Mouse (Mus musculus) kidney, postnatal 0 days (tissue): ENCODE data around the gene Sept11. TPM values are rescaled to one million over a fixed set of nuclear protein-coding genes. Genes with fewer than 3 reads are reported as not detected.

Experiments
- ATAC-seq: fragments of 200-750 bp; cut with Nextera tagmentation; replicated peaks from 2 replicates; pipeline ENCODE4 v1.8.0; 2017; ENCODE audit warnings: low read depth, moderate number of reproducible peaks, moderate TSS enrichment, moderate library complexity; ENCODE audit not compliant: low FRiP score
- DNase-seq: peaks from one replicate; pipeline ENCODE4 v3.0.0-alpha.2; 2016; ENCODE audit warnings: low spot score
- H3K27ac ChIP-seq: fragments of 300-500 bp; sonication (generic); 2 replicates; pipeline ENCODE4 v1.5.1; 2014; ENCODE audit warnings: mild to moderate bottlenecking
- H3K27me3 ChIP-seq: fragments of 300-500 bp; sonication (generic); 2 replicates; pipeline ENCODE4 v1.6.1; 2014; ENCODE audit warnings: low read length, mixed read lengths; ENCODE audit not compliant: insufficient read depth
- H3K36me3 ChIP-seq: fragments of 300-500 bp; sonication (generic); 2 replicates; pipeline ENCODE4 v1.6.1; 2014; ENCODE audit warnings: low read length, mixed read lengths; ENCODE audit not compliant: insufficient read depth
- H3K4me1 ChIP-seq: fragments of 300-500 bp; sonication (generic); replicated peaks from 2 replicates; pipeline ENCODE4 v1.6.1; 2014; ENCODE audit warnings: antibody characterized with exemption, low read length, mixed read lengths; ENCODE audit not compliant: insufficient read depth
- H3K4me2 ChIP-seq: fragments of 300-500 bp; sonication (generic); 2 replicates; pipeline ENCODE4 v1.6.1; 2014; ENCODE audit warnings: mild to moderate bottlenecking, low read length, moderate library complexity, mixed read lengths
- H3K4me3 ChIP-seq: fragments of 300-500 bp; sonication (generic); replicated peaks from 2 replicates; pipeline ENCODE4 v1.5.1; 2014; ENCODE audit warnings: low read depth, low read length
- H3K9ac ChIP-seq: fragments of 300-500 bp; sonication (generic); 2 replicates; pipeline ENCODE4 v1.6.1; 2014; ENCODE audit warnings: low read depth, low read length
- H3K9me3 ChIP-seq: fragments of 300-500 bp; sonication (generic); replicated peaks from 2 replicates; pipeline ENCODE4 v1.6.1; 2016; ENCODE audit warnings: low read length, inconsistent platforms, mixed read lengths
- CTCF ChIP-seq: IDR thresholded peaks from 2 replicates; pipeline ENCODE4 v1.5.1; 2016; ENCODE audit warnings: antibody characterized with exemption, low read depth, mild to moderate bottlenecking, moderate library complexity
- WGBS: fragments of 180-500 bp; shearing (Covaris S2); extraction: QIAGEN DNeasy Blood & Tissue Kit; methylation state at CpG from one replicate; pipeline ENCODE4 v1.1.7; 2014; 5-methylcytosine and 5-hydroxymethylcytosine counted together
- polyA plus RNA-seq: library from polyadenylated mRNA; unstranded; fragments of >200 nt; fragmentation: Nextera tagmentation; extraction: Ambion mirVana; gene quantifications from 2 replicates; pipeline ENCODE4 v1.2.1, GENCODE M21; 2015

Sept11 gene
- polyA plus RNA-seq, 1 experiment from 2014 or later: 140 TPM

GRCm38 (mm10) chr5:93174675-93175074, 81.4 kb downstream of the Sept11 start:
- ATAC-seq (no peak), DNase-seq (no peak)
- H3K27me3 ChIP-seq: no peaks in the 10 kb centered on the region
- H3K4me3 ChIP-seq: no peak overlapping the region
- no peaks in the 10 kb centered on the region for H3K4me1 ChIP-seq
- no peak overlapping the region for H3K27ac ChIP-seq
- TF ChIP-seq CTCF: no peak
- WGBS: 77% methylated on average over 6 of the region's 6 CpGs
- peaks cover 49% of the 10 kb centered on the region for H3K36me3 ChIP-seq
- no peak overlapping the region for H3K9ac ChIP-seq
- no peaks in the 10 kb centered on the region for H3K9me3 ChIP-seq
- no peak overlapping the region for H3K4me2 ChIP-seq

- H3K4me1 ChIP-seq: no peaks in the 10 kb centered on the region
- H3K27ac ChIP-seq: no peak overlapping the region
- H3K36me3 ChIP-seq: peaks cover 30% of the 10 kb centered on the region
- TF ChIP-seq CTCF: no peak
- no peak for ATAC-seq
- no peak overlapping the region for H3K4me2 ChIP-seq
- no peak overlapping the region for H3K9ac ChIP-seq
- H3K9me3 ChIP-seq: no peaks in the 10 kb centered on the region
- no peak overlapping the region for H3K4me3 ChIP-seq
- WGBS: 79% methylated on average over 6 of the region's 6 CpGs
- no peaks in the 10 kb centered on the region for H3K27me3 ChIP-seq
- DNase-seq: no peak
Observed at GRCm38 (mm10) chr5:93178616-93179015, 85.4 kb downstream of the Sept11 start.

DNA sequence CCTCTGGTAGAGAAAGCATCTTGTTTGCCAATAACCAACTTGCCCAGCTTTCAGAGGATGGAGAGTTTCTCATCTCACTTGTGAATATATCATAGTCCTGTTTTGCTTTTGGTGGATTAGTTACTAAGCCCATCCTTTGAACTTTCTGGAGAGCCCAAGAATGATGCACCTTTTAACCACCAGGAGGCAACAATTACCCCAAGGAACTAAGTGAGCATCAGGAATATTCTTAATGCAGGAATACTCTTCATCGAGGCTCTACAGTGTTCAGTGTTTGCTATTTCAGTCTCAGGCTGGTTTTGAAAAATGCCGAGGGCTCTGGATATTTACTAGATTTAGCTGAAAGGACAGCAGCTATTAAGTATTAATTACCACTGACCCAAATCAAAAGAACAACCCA, 87.0 kb downstream of the Sept11 start:
- peak; percentile 75 for TF ChIP-seq CTCF
- ATAC-seq (peak; percentile 41; the same call in 1 of the 2 replicates), DNase-seq (peak; percentile 81)
- Histone ChIP-seq H3K27ac (no peak overlapping the region), H3K9me3 (no peaks in the 10 kb centered on the region), H3K36me3 (peaks cover 25% of the 10 kb centered on the region), H3K4me1 (no peaks in the 10 kb centered on the region), H3K27me3 (no peaks in the 10 kb centered on the region), H3K4me2 (no peak overlapping the region), H3K9ac (no peak overlapping the region), H3K4me3 (no peak overlapping the region)
- 52% methylated on average over 2 of the region's 2 CpGs for WGBS

- H3K36me3 ChIP-seq: peaks cover 31% of the 10 kb centered on the region
- WGBS: 62% methylated on average over 6 of the region's 6 CpGs
- H3K27ac ChIP-seq: no peak overlapping the region
- ATAC-seq (no peak), DNase-seq (no peak)
- no peaks in the 10 kb centered on the region for H3K9me3 ChIP-seq
- H3K4me3 ChIP-seq: no peak overlapping the region
- H3K4me2 ChIP-seq: no peak overlapping the region
- H3K4me1 ChIP-seq: no peaks in the 10 kb centered on the region
- H3K27me3 ChIP-seq: no peaks in the 10 kb centered on the region
- TF ChIP-seq CTCF: no peak
- no peak overlapping the region for H3K9ac ChIP-seq
Observed at GRCm38 (mm10) chr5:93183311-93183710, 90.1 kb downstream of the Sept11 start.

DNA sequence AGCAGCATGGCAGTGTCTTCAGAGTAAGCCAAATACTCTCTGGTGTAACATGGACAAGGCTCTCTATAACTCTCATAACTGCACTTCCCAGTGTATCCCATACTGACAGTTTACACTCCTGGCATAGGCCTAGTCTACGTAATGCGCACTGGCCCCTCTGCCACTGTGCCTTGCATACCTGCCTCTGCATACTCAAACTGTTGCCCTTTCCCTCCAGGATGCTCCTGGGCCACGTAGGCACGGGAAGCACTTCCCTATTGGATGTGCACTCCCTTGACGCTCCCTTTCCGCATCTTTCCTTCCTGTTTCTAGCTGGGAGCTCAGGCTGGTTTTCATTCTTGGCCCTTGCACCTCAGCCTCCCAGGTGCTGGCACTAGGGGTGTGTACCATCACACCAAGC, 91.3 kb downstream of the Sept11 start:
- H3K4me3 ChIP-seq: no peak overlapping the region
- no peak overlapping the region for H3K9ac ChIP-seq
- 89% methylated on average over 6 of the region's 6 CpGs for WGBS
- H3K36me3 ChIP-seq: peaks cover 38% of the 10 kb centered on the region
- TF ChIP-seq CTCF: no peak
- H3K27ac ChIP-seq: no peak overlapping the region
- no peak for ATAC-seq
- no peaks in the 10 kb centered on the region for H3K9me3 ChIP-seq
- no peak overlapping the region for H3K4me2 ChIP-seq
- no peaks in the 10 kb centered on the region for H3K4me1 ChIP-seq
- DNase-seq: no peak
- no peaks in the 10 kb centered on the region for H3K27me3 ChIP-seq

- Histone ChIP-seq H3K4me2 (no peak overlapping the region), H3K4me1 (no peaks in the 10 kb centered on the region), H3K36me3 (peaks cover 25% of the 10 kb centered on the region), H3K27me3 (no peaks in the 10 kb centered on the region), H3K27ac (no peak overlapping the region), H3K9ac (no peak overlapping the region), H3K9me3 (no peaks in the 10 kb centered on the region), H3K4me3 (no peak overlapping the region)
- TF ChIP-seq CTCF: no peak
- ATAC-seq (no peak), DNase-seq (no peak)
- WGBS: 75% methylated on average over 3 of the region's 3 CpGs
Observed at GRCm38 (mm10) chr5:93189607-93190006, 96.4 kb downstream of the Sept11 start.

DNA sequence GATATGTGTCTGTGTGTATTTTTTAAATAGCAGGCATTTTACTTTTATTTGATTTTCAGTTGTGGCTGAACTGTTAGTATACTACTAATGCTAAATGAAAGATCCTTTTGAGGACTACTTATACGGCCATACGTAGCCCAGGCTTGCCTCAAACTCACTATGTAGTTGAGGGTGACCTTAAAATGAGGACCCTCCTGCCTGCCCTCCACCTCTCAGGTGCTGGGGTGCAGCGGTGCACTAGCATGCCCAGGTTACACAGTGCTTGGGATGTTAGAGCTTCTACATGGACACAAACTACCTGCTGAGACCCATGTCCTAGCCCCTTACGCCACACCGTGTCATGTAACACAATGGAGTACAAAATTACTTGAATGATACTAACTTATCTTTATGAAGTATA, 97.2 kb downstream of the Sept11 start:
- H3K4me3 ChIP-seq: no peak overlapping the region
- DNase-seq (no peak), ATAC-seq (no peak)
- H3K9ac ChIP-seq: no peak overlapping the region
- no peak for TF ChIP-seq CTCF
- no peak overlapping the region for H3K4me2 ChIP-seq
- no peaks in the 10 kb centered on the region for H3K9me3 ChIP-seq
- H3K27ac ChIP-seq: no peak overlapping the region
- WGBS: 93% methylated on average over 5 of the region's 5 CpGs
- H3K27me3 ChIP-seq: no peaks in the 10 kb centered on the region
- H3K4me1 ChIP-seq: no peaks in the 10 kb centered on the region
- peaks cover 23% of the 10 kb centered on the region for H3K36me3 ChIP-seq
